Mouse (Mus musculus) hematopoietic stem cell, adult 5-6 weeks (primary cell): ENCODE results near the gene Dnm1. TPM values are rescaled to one million over a fixed set of nuclear protein-coding genes. Genes with fewer than 3 reads are reported as not detected.

Source experiments
- ATAC-seq, 2 experiments: fragments of 125-278 bp in 1 of 2; replicated peaks in 1 of 2; 2 replicates each; pipeline ENCODE4 v1.8.0; 2016 to 2017; ENCODE audit warnings: inconsistent platforms in 2 of 2, mild to moderate bottlenecking in 2 of 2, moderate number of reproducible peaks in 2 of 2, low read depth in 1 of 2, moderate TSS enrichment in 1 of 2; ENCODE audit not compliant: low FRiP score in 2 of 2, poor library complexity in 2 of 2, severe bottlenecking in 2 of 2, insufficient read depth in 1 of 2, low TSS enrichment in 1 of 2
- total RNA-seq: library from RNA; stranded (forward); fragments of 172-1452, 232-1000 nt; gene quantifications from 2 replicates; pipeline ENCODE4 v1.2.3, GENCODE M21; 2017

Dnm1 gene
- total RNA-seq, 1 experiment from 2014 or later, result not detected

DNA sequence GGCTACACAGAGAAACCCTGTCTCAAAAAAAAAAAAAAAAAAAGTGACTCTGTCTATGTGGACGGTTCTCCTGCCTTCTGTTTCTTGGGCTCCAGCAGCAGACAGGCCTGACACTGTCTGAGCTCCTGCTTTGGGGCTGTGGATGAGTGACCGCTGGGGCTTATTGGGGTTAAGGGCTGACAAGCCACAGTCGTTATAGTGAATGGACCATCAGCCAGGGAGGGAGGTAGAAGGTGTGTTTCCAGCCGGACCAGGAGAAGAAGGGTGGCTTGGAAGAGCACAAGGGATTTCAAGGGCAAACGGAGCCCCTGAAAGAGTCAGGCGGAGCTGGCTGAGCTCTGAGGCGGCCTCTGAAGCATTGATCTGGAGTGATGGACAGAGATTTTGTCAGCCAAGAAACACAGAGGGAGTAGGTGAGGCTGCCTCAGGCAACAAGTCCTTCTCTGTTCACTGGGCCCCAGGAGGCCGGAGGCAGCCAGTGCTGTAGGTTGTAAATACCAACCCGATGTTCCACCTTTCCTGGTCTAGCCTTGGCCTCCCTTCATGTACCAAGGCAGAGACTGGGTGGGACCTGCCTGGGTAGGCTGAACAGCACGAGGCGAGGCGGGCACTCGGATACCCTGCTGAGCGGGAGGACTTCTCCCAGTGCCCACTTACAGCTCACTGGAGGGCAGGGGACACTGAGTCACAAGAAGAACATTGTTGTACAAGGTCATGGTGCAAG, 8.4 kb downstream of the Dnm1 start:
- no peak for ATAC-seq

DNA sequence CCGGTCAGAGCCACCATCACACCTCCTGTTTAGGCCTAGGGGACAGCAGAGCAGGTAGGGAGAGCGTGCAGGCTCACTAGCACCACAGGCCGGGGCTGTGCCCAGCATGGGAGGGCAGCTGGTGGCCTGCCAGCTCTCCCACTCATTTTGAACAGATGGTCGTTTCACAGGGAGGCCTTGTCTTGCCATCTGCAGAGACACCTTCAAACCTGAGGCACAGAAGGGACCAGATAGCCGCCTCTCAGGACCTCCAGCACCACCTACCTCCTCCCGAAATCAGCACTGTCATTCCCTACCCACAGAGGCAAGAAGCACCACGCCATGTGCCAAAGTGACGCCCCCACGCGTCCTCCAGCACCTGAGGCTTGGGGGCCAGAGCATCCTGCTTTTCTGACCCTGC, 9.1 kb downstream of the Dnm1 start:
- ATAC-seq, result no peak

DNA sequence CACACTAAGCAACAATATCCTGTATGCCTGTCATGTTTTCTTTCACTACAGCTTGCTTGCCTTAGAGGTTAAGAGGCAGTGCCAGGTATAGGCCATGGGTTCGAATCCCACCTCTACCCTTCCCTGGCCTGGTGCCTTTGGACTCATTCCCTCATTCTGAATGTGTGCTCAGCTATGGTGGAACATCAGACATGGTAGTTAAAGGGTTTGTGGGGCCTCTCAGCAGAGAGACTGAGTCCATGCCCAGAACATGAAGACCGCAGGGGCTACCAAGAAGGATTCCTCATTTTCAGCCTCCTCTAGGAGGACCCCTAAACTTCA, 9.8 kb downstream of the Dnm1 start:
- no peak for ATAC-seq

DNA sequence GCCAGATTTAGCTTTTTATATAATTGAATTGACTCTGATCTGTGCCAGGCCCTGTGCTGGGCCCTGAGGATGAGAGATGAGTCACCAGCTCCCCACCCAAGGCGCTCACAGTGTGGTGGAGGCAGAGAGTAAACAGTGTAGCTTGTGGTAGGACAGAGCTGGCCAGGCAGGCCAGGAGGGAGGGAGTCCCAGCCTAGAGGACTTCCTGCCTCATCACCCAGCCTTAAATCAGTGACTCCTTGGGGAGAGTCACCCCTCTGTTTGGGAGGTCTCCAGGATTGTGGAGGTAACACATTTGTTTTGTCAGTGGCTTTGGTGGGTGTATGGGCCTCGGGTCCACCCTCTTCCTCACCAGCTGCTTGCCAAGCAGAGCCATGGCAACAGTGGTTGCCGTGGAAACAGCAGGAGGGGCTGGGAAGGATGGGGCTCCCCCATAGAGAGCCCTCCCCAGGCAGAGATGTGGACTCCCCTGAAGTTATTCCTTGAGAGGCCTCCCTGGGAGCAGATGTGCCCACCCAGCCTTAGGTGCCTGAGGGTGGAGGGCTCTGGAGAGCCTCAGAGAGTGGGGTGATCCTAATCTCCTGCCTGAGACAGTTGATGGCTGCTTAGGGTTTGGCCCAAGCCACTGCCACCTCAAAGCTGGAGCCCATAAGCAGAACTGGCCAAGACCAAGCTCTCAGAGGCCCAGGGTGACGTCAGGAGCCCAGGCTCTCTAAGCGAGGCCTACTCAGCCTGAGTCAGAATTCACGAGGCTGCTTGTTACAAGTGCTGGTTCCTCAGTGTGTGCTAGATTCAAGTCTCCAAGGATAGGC, 10.4 kb downstream of the Dnm1 start:
- no peak for ATAC-seq

DNA sequence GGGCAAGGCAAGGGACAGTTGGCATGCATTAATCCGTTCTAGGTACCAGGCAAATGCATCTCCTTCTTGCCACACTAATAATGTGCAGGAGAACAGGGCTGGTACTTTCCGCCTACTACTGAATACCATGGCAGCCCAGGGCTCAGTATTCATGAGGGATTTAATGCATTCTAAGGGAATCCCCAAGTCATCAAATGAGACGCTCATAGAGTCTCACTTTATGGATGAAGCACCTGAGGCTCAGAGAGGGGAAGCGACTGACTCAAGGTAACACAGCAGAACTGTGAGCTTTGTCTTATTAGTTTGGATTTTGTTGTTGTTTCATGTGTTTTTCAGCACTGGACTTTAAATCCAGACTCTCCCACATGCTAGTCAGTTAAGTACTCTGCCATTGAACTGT, 11.1 kb downstream of the Dnm1 start:
- no peak for ATAC-seq

DNA sequence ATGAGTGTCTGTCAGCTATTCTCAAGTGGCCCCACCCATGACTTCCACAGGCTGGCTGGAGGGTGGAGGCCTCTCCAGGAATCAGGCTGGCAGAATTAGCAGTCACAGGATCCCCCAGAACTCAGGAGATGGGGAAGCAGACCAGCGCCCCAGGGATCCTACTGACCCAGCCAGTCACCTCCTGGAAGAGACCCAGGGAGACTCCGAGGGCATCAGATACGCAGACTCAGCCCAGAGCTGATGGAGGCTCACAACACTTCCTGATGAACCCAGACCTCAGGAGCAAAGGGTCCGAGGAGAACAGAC, 11.6 kb downstream of the Dnm1 start:
- ATAC-seq, result no peak

DNA sequence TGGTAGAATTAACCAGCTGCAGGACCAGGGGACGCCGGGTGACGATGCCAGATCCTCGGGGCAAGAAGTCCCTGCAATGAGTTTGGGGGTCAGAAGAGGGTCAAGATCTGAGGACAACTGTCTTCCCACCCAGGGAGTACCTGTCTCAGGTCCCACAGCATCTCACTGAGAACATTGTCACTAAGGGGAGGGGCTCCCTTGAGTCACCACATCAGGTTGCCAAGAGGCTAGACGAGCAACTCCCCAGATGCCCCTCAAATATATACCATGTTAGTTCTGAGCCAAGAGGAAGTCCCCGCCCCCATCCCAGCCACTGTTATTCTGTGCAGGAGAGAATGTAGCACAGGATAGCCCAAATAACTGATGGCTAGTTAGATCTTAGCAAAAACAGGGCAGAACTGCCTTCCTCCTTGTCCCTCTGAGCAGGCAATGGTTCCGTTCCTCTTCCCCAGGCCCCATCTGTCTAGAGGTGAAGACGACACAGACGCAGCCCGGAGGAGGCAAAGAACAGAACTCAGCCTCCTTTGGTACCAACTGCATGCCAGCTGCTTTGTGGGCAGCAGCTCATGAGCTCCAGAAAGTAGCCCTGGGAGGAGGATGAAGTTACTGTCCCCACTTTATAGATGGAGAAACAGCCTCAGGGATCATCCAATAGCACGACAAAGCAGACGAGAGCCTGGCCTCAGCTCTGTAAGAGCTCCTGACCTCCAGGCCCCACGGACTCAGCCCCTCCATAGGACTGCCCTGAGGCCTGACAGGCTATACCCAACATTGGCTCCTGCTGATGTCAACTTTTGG, 12.1 kb downstream of the Dnm1 start:
- ATAC-seq, result no peak

DNA sequence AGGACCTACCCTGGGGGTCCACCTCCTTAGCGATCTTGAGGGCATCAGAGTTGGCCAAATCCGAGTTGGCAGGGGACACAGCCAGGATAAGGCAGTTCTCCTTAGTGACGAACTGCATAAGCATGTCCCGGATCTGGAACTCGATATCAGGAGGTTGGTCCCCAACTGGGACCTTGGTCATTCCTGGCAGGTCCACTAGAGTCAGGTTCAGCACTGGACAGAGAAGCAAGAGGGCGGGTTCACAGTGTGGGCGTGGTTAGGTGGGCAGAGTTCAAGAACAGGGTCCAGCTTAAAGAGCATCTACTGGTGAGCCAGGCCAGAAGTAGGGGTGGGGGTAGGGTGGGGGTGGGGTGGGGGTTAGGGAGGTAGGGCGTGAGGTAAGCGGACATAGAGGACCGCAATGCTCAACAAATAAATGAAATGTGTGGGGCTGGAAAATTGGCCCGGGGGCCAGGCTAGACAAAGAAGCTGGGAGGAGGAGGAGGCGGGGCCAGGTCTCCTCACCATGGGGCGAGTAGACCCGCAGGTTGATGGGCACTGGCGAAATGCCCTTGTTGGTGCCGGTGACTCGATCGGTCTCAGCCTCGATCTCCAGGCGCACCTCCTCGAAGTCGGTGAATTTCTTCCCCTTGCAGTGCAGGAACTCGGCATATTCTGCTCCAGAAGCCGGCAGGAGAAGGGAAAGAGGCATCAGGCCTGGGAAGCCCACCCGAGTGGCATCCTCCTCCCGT, 13.1 kb downstream of the Dnm1 start:
- ATAC-seq, result no peak

DNA sequence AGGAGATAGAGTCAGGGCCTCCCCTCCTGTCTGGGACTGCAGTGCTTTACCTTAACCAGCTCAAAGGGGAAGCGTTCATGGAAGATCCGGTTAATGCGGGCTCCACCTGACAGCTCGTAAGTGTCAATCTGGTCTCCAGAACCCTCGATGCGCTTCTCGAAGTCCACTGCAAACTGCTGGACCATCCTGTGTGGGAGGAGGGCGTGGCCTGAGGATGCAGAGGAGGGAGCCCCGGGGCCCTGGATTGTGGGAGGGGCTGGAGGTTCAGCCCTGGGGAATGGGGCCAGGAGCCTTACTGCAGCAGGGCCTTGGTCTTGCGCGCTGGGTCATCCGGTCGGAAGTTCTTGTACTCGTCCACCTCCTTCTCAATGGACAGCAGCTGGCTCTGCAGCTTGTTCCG, 17.2 kb downstream of the Dnm1 start:
- no peak for ATAC-seq

DNA sequence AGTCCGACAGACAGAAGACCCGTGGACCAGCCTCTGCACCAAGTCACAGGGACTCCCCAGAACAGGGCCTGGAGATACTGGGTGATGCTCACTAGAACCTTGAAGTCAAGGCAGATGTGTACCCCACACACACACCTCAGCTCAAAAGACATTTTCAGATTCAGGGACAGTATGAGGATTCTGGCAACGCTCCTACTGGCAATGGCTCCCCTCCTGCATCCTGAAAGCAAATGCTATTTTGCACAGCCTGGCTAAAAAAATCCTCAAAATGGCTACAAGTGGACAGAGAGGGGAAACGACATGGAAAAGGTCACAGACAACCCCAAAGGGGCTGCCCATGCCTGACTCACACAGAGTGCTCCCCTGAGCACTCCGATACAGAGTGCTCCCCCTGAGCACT, 21.0 kb downstream of the Dnm1 start:
- no peak for ATAC-seq

DNA sequence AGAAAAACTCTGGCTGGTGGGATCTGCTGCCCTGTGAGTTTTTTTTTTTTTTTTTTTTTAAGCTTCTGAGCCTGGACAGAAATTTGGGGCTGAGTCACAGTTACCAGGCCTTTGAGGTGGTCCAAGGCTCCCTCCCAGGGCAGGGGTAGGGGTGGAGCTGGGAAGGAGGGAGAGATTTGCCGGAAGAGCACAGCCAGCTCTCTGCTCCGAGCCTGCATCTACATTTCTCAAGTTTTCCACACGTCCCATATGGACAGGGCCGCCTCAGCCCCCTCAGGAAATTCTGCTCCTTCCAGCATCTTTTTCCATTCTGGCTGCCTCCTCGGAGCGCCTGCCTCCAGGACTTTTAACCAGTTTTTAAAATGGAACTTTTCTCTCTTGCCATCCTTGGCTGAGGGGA, 23.6 kb downstream of the Dnm1 start:
- no peak for ATAC-seq

DNA sequence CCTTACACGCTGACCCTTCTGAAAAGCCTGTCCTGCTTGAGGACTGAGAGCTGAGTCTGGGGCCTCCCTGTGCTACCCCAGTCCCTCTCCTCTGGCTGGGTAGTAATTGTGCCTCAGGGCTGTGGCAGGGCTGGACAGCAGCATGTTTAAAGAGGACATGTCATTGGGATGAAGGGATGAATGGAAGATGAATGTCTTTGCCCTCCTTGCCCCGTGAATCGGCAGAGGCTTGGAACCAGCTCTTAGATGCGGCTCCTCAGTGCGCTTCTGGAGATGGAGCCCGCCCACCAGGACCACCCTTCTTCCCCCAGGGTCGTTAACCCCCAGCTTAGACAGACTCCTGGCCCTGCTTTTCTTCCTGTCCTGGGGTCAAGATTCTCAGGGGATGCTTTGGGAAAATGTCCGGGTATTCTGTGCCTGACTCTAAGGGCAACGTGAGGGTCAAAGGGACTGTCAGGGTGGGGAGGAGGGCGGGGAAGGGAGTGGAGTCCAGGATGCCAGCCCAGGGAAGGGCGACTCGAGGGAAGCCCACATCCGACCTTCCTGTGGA, 24.2 kb downstream of the Dnm1 start:
- no peak for ATAC-seq

DNA sequence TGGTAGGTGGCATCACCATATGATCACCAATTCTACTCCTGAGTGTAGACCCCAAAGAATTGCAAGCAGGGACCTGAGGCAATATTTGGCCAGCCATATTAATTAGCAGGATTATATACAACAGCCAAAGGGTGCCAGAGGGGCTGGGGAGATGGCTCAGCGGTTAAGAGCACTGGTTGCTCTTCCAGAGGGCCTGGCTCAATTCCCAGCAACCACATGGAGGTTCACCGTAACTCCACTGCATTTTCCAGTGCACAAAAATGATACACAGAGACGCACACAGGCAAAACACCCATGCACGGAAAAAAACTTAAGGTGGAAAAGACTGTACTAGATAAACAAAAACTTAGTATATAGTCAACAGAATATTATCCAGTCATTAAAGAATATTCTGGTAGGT, 25.9 kb downstream of the Dnm1 start:
- no peak for ATAC-seq

DNA sequence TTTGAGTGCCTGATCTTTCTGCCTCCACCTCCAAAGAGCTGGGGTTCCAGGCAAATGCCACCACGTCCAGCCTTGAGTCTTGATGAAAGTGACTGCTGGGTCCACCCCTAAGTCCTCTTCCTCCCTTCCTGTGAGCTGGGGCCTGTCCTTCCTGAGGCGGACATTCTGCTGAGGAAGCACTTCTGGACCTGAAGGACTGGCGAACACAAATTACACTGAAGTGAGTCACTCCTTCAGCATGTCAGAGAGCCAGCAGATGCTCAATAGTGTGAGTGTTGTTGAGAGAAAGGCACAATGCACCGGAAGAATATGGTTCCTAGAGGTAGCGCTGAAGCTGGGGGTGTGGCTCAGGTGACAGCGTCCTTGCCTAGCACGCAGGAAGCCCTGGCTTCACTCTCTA, 27.8 kb downstream of the Dnm1 start:
- no peak for ATAC-seq

DNA sequence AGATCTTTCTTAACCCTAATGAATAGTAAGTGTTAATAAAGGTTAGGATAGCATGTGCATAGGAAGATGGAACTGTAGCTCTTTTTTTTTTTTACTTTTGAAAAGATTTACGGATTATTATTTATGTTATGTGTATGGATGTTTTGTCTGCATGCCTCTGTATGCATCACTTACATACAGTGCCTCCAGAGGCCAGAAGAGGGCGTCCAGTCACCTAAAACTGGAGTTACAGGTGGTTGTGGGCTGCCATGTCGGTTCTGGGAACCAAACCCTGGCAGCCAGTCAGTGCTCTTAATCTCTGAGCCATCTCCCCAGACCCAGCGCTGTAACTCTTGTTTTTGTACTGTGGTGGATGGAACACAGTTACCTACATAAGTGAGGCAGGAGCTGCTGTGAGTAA, 28.8 kb downstream of the Dnm1 start:
- no peak for ATAC-seq

DNA sequence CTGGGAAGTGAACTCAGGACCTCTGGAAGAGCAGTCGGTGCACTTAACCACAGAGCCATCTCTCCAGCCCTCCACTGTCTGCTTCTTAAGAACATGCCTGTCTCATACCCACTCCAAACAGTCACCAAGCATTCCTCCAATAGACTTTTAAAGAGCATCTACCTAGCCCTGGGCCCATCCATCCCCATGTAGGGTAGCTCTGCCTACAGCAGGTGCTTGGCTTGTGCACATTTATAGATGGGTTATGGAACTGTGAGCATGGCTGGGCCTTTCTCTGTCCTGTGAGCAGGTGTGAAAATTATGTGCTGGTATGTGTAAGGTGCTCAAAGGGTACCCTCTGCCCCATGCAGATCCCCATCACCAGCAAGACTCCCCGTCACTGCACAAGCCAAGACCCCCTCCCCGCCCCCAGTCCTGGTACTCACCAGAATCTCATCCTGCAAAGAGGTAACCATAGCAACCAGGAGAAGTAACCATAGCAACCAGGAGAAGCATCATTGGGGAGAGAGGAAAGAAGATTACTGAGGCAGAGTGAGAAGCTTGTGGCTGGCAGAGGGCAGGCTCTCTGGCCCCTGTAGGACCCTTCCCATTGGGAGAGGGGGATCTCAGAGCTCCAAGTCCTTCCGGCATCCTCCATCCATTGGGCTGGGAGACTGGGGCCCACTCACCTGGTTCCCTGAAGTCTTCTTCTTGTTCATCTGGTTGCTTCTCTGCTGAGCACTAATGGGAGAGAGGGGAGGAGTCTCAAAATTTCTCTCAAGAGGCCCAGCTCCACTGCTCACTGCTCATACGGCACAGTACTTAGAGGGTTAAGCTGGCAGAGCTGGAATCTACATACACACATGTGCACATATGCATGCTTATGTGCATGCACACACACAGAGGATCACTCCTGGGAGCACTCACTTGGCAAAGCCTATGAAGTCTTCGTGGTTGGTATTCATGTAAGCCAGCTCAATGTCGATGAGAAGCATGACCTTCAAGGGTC, 30.1 kb downstream of the Dnm1 start:
- ATAC-seq, result no peak
